Comparison of ENCODE assay signal across 28 mouse cellular contexts in genomic region chr6:99932923-99933322, GRCm38 (mm10).
DNase-seq lines count a peak whose midpoint lies in the region; ATAC-seq and TF ChIP-seq lines count a peak whose summit lies in the region.
"Had no signal": no experiment of that assay in that cellular context is flagged by ENCODE, and none has a peak within 500 bp of the region (broad histone marks: within the 10 kb centered on the region; RNA-seq: fewer than 3 reads in every experiment).

No protein-coding gene starts in this region.

- no peak for TF ChIP-seq CTCF in layer of hippocampus, adult 2 months (conservative IDR thresholded peaks at IDR 0.05)
- no peak for TF ChIP-seq CTCF in stomach, postnatal 0 days (IDR thresholded peaks at IDR 0.05; ENCODE audit: low read depth)

- WGBS in stomach, postnatal 0 days: 49% methylated on average over 2 of the region's 2 CpGs

- H3K36me3 ChIP-seq in stomach, postnatal 0 days (ENCODE audit: control insufficient read depth, insufficient read depth, low read length): no peaks in the 10 kb centered on the region
- H3K36me3 ChIP-seq: embryonic facial prominence, embryonic 15.5 days; G1E; kidney, embryonic 15.5 days; limb, embryonic 15.5 days; midbrain, embryonic 12.5 days; neural tube, embryonic 12.5 days had no signal

- no peak overlapping the region for H3K4me2 ChIP-seq in stomach, postnatal 0 days (replicated peaks; ENCODE audit: low read depth)
- H3K4me2 ChIP-seq: embryonic facial prominence, embryonic 15.5 days; heart, embryonic 11.5 days; kidney, embryonic 15.5 days; limb, embryonic 15.5 days; midbrain, embryonic 12.5 days; neural tube, embryonic 12.5 days had no signal

- H3K4me1 ChIP-seq in stomach, postnatal 0 days (replicated peaks; ENCODE audit: control insufficient read depth, insufficient read depth): peaks cover 2% of the 10 kb centered on the region; the same call in 1 of the 2 replicates
- H3K4me1 ChIP-seq: neural tube, embryonic 12.5 days had no signal

- no peak for DNase-seq in frontal cortex, adult 2 months (ENCODE audit: extremely low spot score in 1 of 2, low spot score in 1 of 2)
- peak; percentile 56 for DNase-seq in lung, postnatal 10 days
- no peak for DNase-seq in lung, postnatal 14 days
- DNase-seq in layer of hippocampus, adult 2 months (ENCODE audit: low spot score in 2 of 2): peak; percentile 13 to 49
- peak; percentile 34 for DNase-seq in stomach, postnatal 0 days (ENCODE audit: low spot score)
- DNase-seq in natural killer cell, adult 2 months (ENCODE audit: low spot score in 2 of 2): no peak
- DNase-seq: adrenal gland, postnatal 10 days; B cell, adult 2 months; cerebellum, adult 9-10 months; gastrocnemius, postnatal 10 days; heart, adult 11 months; kidney, adult 11 months; kidney, postnatal 36 days; right cerebral cortex, postnatal 14 days; thymus, postnatal 14 days had no signal

- no peak for TF ChIP-seq EP300 in stomach, postnatal 0 days (optimal IDR thresholded peaks at IDR 0.05)

- 0 out of 2 replicates have a peak, but pooled peaks have one; percentile 38 for ATAC-seq in frontal cortex, adult (ENCODE audit: low TSS enrichment)
- no peak for ATAC-seq in stomach, postnatal 0 days (ENCODE audit: low FRiP score, low TSS enrichment)
- ATAC-seq in megakaryocyte progenitor cell, adult 5-6 weeks (replicated peaks; ENCODE audit: poor library complexity): no peak
- ATAC-seq: activated CD4-positive, CD25-positive, alpha-beta regulatory T cell, adult 4 months; hindbrain, postnatal 0 days had no signal

- H3K9ac ChIP-seq in stomach, postnatal 0 days (ENCODE audit: low read length): no peak overlapping the region
- H3K9ac ChIP-seq: embryonic facial prominence, embryonic 15.5 days; kidney, embryonic 15.5 days; limb, embryonic 15.5 days; liver, embryonic 14.5 days; midbrain, embryonic 12.5 days; neural tube, embryonic 12.5 days had no signal

- no peaks in the 10 kb centered on the region for H3K9me3 ChIP-seq in stomach, postnatal 0 days (ENCODE audit: control insufficient read depth, low read length)
- H3K9me3 ChIP-seq: embryonic facial prominence, embryonic 15.5 days; kidney, embryonic 15.5 days; limb, embryonic 15.5 days; midbrain, embryonic 12.5 days; neural tube, embryonic 12.5 days had no signal

- H3K27ac ChIP-seq in layer of hippocampus, adult 2 months: no peak overlapping the region
- H3K27ac ChIP-seq in stomach, postnatal 0 days (replicated peaks): no peak overlapping the region
- H3K27ac ChIP-seq: embryonic facial prominence, embryonic 15.5 days; hindbrain, postnatal 0 days; kidney, embryonic 15.5 days; limb, embryonic 15.5 days; liver, embryonic 14.5 days; midbrain, embryonic 12.5 days; neural tube, embryonic 12.5 days had no signal

- no peaks in the 10 kb centered on the region for H3K27me3 ChIP-seq in stomach, postnatal 0 days (ENCODE audit: control insufficient read depth, insufficient read depth, low read length)
- H3K27me3 ChIP-seq: CH12.LX; embryonic facial prominence, embryonic 15.5 days; limb, embryonic 15.5 days; neural tube, embryonic 12.5 days had no signal

- H3K4me3 ChIP-seq in layer of hippocampus, adult 2 months: no peak overlapping the region
- H3K4me3 ChIP-seq in stomach, postnatal 0 days (ENCODE audit: low read depth, low read length): no peak overlapping the region
- H3K4me3 ChIP-seq: embryonic facial prominence, embryonic 15.5 days; kidney, embryonic 15.5 days; limb, embryonic 15.5 days; midbrain, embryonic 12.5 days; neural tube, embryonic 12.5 days had no signal

Comparison
In these comparisons a context has a peak if more than half of its experiments do, and no peak if none do; other contexts are left out.
1. DNase-seq: peak in lung, postnatal 10 days (single experiment), layer of hippocampus, adult 2 months (2 of 2) and stomach, postnatal 0 days (single experiment); none in frontal cortex, adult 2 months (0 of 2), lung, postnatal 14 days (single experiment) and natural killer cell, adult 2 months (0 of 2).